Mouse (Mus musculus): ENCODE measurements at regions not wholly inside any gene's neighbourhood (a gene's known extent, or its start where the extent isn't known, plus 50 kb on each side); places are given as distances from the start of the nearest gene placed in this dataset.

DNA sequence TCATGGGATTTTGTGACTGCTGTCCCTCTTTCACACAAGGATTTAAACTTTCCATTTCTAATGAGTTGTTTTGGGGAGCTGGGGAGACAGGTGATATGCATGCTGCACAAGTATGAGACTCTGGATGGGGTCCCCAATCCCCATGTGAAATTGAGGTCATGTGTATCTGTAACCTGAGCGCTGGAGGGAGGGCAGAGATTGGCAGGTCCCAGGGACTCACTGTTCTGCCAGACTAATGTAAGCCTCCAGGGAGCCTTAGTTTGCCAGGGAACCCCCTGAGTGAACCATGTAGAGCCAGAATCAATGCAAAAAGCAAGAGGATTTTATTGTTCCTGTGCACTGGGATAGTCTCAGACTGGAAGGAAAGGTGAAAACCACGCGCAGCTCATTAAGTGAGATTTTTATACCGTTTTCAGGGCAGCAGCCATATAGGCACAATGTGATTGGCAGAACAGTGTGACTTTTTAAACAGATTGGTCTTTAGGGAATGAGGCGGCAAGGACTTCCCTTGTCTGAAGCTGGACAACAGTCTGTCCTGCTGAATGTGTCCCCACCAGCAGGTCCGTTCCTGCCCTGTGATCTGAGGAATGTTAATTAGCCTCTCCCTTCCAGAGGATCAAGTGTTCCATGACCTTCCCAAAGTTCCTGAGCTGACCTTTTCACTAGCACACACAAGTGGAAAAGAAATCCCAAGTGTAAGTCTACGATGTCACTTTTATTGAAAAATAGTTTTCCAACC is 59.9 kb upstream of the Oxgr1 start:
- DNase-seq: peak in 1 of 2 experiments; percentile 3

DNA sequence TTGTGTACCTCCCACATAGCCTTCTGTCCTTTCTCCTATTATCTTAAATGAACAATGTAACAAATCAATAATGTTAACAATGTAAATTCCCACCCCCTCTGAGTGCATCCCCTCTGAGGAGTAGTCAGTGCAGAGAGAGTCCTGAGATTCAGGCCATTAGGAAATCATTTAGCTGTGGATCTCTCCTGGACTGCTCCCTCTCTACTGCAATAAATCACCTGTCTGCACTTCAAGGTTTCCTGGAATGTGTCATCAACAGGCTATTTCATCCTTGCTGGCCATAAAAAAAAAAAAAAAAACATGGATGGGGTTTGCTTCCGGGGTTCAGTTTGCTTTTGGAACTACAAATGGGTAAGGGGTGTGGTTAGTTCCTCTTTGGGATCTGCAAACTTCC is 60.5 kb upstream of the Oxgr1 start:
- DNase-seq: peak in 1 of 2 experiments; percentile 33

DNA sequence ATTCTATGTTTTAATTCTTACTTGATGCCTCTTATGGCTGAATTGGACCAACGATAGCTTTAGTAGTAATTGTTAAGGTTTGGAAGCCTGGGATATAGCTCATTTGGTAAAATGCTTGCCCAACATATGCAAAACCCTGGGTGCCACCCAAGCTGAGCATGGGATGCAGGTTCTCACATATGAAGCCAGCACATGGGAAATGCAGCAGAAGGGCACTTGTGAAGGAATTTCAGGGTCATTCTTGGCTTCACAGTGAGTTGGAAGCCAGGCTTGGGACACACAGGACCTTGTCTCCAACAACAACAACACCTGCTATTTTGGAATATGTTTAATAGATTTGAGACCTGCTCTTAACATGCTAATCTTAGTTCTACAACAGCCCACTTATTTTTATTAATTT is 67.6 kb upstream of the Oxgr1 start:
- DNase-seq: no peak

DNA sequence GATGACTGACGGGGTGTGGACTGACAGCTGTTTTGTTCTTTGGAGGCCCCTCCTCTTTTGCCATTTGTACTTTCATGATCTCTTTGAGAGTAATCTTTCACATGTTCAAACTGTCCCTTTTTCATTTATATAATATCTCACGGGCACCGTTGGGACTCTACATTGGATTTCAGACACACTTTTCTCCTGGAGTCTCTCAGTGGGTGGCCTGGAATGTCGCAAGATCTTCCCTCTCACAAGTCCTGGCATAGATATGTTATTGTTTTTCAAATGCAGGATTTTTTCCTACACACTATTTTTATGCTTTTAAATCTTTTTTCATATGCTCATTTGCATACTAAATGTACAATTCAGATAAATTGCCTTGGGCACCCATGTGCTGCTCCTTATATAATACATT is 71.1 kb upstream of the Oxgr1 start:
- no peak for DNase-seq

DNA sequence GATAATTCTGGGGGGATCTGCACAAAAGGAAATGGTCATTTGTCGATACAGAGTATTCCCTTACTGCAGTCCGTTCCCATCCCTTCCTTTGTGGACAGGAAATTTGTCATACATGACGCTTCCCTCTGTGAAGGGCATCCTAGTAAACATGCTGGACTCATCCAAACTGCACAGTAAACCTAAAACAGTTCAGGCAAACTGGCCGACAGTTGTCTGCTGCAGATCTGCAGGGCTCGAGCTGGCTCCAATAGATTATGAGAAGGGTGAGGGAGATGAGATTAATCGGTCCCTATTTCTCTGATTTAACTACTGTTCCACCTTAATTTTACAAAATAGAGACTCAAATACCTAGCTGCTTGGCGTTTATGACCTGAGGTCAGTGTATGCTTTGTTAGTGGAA is 76.3 kb upstream of the Oxgr1 start:
- no peak for DNase-seq

DNA sequence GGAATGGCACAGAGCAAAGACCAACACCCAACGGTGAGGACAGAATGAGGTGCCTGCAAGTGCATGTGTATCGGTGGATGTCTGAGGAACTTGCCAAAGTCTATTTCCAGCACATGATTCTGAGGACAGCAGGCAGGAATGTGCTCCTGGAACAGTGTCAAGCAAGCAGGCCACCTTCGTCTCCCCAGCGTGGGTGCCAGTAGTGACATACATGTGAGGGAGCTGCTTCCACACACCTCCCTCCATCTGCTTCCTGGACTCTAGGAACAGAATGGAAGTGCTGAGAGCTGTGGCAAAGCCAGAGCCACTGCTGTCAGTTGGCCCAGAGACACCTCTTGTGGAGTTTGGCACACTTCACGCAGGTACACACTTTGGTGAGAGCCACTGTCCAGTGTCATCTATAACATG is 76.9 kb upstream of the Oxgr1 start:
- no peak for DNase-seq

DNA sequence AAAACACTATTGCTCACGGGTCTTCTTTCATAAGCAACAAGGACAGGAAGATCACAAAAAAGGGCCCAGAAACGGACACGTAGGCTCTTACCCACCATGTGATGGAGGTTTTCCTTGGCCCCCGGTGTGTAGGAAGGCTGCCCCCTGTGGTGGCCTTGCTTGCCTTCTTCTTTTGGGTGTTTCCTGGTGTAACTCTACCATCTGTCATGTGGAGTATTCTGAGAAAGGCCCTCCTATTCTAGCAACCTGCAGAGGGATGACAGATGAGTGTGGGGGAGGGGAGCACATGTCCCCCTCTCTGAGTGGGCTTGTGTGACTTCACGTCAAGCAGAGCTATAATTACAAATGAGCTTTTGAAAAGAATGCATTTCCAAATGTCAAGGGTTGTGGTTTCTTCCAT is 77.3 kb upstream of the Oxgr1 start:
- no peak for DNase-seq

DNA sequence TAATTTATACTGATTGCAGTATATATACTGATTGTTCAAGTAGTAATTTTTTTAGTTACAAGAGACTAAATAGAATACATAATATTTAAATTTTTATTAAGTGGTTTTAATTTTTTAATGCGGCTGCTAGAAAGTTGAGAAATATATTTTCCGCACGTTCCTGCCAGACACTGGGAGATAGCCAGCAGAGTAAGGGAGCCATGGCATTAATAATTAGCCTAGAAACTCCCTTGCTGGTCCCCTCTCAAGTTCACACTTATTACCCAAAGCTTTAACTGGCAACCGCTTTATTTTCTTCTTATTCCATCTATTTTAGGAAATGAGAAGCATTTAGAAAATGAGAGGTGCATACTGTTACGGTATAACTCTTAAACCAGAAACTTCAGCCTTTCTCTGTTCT is 78.0 kb upstream of the Oxgr1 start:
- no peak for DNase-seq

DNA sequence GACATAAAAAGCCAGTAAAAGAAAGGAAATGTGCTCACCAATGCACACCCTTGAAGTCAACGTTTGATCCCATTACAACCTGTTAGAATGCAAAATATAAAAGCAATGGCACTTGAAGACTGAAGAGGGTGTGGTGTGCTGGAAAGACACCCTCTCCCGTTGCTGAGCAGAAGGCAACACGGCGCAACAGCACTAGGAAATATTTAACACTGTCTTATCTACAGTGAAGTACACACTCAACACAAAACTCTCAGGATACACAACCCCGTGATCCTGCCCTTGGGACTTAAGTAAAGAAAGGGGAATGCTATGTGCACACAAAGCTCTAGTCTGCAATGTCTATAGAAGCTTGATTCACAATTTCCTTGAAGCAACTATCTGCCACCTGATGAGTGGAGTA is 83.1 kb upstream of the Oxgr1 start:
- DNase-seq: no peak

DNA sequence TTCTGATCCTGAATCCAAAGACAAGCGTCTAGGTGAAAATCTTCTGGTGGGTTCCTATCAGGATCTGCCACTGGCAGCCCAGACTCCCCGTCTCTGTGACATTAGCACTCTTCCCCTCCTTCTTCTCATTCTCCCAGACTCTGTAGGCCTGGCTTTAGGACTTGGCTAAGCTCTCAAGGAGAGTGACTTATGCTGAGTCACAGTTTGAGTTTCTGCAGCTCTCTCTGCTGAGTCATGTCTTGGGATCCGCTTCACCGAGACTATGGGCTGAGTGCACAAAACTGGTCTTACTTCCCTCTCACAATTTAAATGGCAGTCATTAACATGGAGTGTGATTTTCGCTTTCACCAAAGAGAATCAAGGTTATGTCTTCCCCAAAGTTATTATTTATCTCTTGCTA is 85.2 kb upstream of the Oxgr1 start:
- DNase-seq: peak; percentile 34 to 54

DNA sequence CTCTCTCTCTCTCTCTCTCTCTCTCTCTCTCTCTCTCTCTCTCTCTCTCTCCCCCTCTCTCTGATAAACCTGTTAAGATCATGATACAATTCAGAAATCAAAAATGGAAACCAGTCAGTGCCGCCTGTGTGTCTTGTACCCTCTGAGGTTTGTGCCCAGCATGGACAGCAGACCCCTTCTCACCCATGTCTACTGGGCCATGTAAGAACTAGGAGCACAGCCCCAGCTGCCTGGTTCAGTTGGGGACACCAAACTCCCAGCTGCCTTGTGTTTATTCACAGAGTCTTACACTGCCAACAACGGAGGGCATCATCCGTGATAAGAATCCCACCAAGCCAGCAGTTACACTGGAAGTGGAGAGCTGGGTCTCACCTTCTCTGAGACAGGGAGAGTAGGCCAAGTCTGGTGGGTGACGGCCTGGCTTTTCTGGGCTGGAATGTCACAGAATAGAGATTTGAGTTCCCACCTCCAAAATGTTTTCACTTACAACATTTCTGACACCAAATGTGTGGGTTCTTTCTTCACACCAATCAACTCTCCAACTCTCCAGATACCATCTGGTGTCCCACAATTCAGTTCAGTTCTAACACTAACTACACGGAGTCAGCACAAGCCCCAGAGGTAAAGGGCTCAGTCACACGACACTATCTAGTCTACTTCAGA is 92.2 kb upstream of the Oxgr1 start:
- no peak for DNase-seq

DNA sequence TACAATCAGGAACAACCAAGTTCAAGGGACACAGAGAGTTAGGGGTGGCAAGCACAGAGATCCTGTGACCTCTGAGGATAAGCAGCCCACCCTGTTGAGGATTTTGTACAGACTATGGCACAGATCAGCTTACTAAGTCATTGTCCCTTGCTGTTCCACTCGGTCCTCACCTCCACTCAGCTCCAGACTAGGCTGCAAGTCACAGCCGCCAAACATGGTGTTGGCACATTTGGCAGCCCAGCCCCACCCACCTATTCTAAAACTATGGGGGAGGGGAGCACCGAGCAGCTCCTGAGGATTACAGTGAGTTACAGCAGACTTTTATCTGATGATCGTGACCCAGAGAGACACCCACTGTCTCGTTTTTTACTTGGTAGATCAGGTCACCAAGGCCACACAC is 93.0 kb upstream of the Oxgr1 start:
- DNase-seq: no peak

DNA sequence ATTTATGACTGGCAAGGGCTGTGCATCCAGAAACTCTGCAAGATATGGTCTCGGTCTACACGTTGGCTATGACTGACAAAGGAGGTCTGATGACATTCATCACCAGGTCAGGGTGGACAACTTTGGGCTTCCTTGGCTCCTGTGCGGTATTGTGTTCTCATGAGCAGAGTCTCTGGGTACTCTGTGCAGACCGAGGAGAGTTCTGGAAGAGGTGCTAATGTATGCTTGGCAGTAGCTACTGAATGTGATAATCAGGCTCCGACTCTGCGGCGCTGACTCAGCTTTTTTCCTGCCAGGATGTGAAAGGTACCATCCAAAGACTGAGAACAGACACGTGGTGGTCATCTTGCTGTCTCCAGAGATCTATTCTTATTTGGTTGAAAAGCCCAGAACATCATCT is 94.5 kb upstream of the Oxgr1 start:
- no peak for DNase-seq

DNA sequence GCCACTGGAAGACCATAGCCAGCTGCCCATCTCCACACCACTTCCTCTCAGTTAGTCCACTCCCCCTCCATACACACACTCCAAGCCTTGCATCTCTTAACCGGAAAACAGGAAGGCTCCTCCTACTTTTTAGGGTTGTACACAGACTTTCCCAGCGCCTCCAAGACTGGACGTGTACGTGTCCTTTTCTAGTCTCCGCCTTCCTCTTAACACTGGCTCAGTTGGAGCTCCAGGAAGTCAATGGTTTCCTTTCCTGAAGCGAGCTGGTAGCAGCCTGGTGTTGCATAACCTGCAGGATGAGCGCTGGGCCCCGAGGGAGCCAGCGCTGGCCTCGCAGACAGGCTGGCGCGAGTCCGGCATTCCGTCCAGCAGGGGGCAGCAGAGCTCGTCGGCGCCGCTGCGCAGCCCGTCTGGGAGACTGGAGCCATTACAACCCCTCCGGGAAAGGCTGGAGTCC is 95.5 kb upstream of the Oxgr1 start:
- peak; percentile 96 to 98 for DNase-seq

DNA sequence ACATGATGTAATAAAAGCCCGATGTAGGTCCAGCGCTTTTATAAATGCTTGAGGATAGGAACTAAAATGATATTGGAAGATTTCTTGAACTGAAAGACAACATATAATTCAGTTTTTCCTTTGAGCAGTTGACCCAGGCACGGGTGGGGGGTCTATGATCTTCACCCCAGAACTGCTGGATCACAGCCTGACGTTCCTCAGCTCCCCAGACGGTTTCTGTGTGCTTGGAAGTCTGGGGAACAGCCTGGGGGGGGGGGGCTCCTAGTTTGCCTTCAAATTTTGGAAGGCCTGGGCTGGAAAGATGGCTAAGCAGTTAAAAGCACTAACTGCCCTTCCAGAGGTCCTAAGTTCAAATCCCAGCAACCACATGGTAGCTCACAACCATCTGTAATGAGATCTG is 96.3 kb upstream of the Oxgr1 start:
- no peak for DNase-seq

DNA sequence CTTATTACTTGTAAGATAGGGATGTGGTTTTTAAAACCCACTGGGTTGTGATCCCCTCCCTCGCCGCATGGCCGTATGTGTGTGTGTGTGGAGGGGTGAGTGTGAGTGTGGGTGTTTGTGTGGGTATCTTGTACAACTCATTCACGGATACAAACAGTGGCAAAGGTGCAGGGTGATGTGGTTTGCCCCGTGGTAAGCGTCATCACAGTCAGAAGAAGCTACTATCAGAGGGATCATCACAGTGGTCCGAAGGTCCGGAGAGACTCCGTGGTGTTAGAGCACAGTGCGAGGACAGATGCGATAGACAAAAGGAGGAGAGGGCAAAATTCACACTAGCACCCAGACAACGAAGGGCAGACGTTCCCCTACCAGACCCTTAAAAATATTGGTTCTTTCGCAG is 97.0 kb upstream of the Oxgr1 start:
- DNase-seq: no peak

DNA sequence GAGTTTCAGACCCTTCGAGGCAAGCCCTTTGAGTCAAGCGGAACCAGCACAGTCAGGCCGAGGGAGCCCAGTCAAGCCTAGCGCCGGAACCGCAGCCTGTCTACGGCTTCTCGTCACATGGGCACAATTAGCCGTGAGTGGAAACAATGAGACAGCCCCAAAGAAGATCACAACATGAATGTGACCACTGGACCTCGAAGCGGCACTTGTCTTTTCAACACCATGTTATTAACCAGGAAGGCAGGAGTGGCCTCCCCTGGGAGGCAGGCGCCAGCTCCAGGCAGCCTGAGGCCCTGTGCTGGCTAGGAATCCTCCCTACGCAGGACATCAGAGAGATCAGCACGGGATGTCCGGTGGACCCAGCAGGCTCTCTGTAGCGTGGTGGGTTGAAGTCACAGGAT is 97.4 kb upstream of the Oxgr1 start:
- no peak for DNase-seq

DNA sequence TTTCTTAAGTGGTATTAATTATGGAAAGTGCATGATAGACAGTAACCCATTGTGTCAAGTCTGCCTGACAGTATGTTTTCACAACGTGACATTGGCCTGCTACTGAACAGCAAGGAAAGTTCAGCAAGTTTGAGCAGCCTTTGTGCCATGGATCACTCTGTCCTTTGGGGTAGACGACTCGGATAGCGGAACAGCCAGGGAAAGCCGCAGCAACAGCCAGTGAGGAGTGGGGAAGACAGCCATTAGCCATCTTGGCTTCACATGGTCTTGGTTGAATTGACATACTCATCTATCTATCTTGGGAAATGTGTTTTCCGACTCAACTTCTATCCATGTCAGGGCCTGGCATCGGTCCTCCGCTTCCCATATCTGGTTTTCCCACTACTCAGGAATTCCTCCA is 98.0 kb upstream of the Oxgr1 start:
- DNase-seq: no peak

DNA sequence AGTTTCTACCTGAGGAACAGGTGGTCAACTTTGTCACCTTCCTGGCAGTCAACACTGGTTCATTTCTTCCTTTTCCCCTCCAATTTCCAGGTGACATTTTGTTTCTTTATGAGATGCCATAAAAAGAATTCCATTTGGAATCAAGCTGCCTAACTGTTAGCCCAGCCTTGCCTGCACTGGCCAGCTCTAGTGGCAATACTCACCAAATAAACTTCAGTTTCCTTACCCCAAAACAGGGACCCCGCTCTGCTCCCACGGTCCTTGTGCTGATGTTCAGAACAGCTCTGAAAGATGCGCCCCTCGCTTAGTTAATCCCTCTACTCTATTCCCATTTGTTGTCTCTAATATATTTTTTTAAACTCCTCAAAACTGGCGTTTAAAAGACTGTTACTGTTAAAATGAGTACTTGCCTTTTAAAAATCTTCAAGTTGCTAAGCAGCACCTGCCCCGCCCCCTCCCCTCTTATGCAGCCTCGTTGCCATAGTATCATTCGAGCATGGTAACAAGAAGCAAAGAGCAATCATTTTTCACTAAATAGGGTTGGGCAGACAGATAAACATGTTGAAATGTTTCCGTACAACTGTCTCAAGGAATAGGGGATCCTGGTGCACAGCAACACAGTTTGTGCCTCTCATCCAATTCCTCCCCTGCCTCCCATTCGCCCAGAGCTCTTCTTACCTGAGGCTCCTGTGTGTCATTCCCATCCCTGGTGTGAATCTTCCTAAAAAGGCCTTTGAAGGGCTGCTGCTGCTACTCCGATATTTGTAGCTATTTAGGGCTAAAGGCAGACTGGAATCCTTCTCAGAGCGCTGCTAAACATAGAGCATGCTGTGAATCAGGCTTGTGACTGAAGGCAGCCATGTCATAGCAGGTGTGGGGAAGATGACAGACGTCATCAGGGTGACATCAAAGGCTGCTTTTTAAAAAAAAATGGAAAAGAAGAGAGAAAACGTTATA is 98.8 kb upstream of the Oxgr1 start:
- DNase-seq: no peak

DNA sequence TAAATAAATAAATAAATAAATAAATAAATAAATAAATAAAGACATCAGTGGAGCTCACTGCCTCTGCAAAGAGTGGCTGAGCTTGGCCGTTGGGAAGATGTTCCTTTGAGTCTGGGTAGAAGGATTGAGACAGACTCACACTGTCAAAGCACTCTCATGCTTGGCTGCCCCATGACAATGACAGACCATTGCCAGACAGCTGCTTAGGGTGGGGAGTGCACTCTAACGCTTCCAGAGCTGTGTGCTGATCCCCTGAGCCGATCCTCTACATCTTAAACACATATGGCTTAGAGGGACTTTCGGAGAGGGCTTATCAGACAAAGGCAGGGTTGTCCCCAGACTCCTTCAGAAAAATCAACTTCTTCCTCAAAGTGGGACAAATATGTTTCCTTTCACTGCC is 100.0 kb upstream of the Oxgr1 start:
- DNase-seq: no peak

DNA sequence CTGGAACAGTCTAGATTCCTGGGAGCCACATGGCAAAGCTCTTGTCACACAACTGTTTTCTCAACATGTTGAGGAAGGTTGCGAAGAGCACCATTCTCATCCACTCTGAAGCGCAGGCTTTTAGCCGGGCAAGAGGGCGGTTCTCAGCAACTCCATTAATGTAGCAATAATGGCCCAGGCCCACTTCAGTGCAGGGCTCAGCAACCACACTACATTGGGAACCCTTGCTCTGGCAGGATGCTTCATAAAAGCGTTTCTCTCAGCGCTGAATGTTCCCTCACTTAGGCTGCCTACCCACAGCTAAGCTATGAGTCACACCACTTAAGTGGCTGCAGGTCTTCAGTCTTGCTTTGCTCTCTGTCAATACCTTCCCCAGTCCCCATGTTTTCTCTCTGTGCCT is 102.2 kb upstream of the Oxgr1 start:
- DNase-seq: no peak

DNA sequence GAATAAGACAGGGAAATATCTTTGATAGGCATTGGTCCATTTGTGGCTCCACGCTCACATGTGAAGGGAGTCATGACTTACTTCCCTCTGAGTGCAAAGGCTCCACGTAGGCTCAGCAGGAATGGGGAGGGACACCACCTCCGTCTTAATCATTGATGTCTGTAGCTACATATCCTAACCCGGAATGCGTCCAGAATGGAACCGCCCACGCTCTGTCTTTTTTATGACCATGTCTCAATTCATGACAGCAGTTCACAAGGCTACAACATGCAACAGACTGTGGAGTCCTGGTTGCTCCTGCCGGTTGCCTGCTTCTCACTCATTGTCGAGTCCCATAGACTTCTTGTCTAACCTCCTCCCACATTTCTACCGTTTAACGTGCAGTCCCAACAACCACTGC is 104.1 kb upstream of the Oxgr1 start:
- no peak for DNase-seq
